Mouse (Mus musculus) heart, embryonic 13.5 days (tissue): ENCODE measurements around the gene Mgat4c. TPM values are rescaled to one million over a fixed set of nuclear protein-coding genes. Genes with fewer than 3 reads are reported as not detected.
A peak's percentile ranks its signal among the peaks of the same experiment; 100 is the strongest.

Experiments used
- ATAC-seq: fragments of 200-750 bp; cut with Nextera tagmentation; 2 replicates; pipeline ENCODE4 v1.8.0; 2017; ENCODE audit warnings: moderate TSS enrichment; ENCODE audit not compliant: insufficient number of reproducible peaks, low FRiP score, low TSS enrichment; ENCODE audit errors: extremely low read depth
- H3K27ac ChIP-seq: fragments of 300-500 bp; sonication (generic); replicated peaks from 2 replicates; pipeline ENCODE4 v1.5.1; 2015; ENCODE audit warnings: moderate library complexity, mild to moderate bottlenecking, inconsistent platforms
- H3K27me3 ChIP-seq: fragments of 300-500 bp; sonication (generic); replicated peaks from 2 replicates; pipeline ENCODE4 v1.6.1; 2015; ENCODE audit warnings: mild to moderate bottlenecking, inconsistent platforms
- H3K36me3 ChIP-seq: fragments of 300-500 bp; sonication (generic); 2 replicates; pipeline ENCODE4 v1.6.1; 2015; ENCODE audit warnings: mild to moderate bottlenecking, inconsistent platforms
- H3K4me1 ChIP-seq: fragments of 300-500 bp; sonication (generic); 2 replicates; pipeline ENCODE4 v1.6.1; 2015; ENCODE audit warnings: inconsistent platforms
- H3K4me2 ChIP-seq: fragments of 300-500 bp; sonication (generic); 2 replicates; pipeline ENCODE4 v1.6.1; 2015; ENCODE audit warnings: inconsistent platforms, mild to moderate bottlenecking, moderate library complexity
- H3K4me3 ChIP-seq: fragments of 300-500 bp; sonication (generic); 2 replicates; pipeline ENCODE4 v1.5.1; 2015; ENCODE audit warnings: moderate library complexity, mild to moderate bottlenecking, inconsistent platforms
- H3K9ac ChIP-seq: fragments of 300-500 bp; sonication (generic); 2 replicates; pipeline ENCODE4 v1.6.1; 2015; ENCODE audit warnings: inconsistent platforms, mild to moderate bottlenecking, moderate library complexity
- H3K9me3 ChIP-seq: fragments of 300-500 bp; sonication (generic); 2 replicates; pipeline ENCODE4 v1.6.1; 2016; ENCODE audit warnings: inconsistent platforms
- WGBS: fragments of 180-500 bp; shearing (Covaris S2); methylation state at CpG from one replicate; pipeline ENCODE4 v1.1.7; 2015; ENCODE audit warnings: mixed read lengths; 5-methylcytosine and 5-hydroxymethylcytosine counted together
- polyA plus RNA-seq: library from polyadenylated mRNA; unstranded; fragments of >200 nt; fragmentation: Nextera tagmentation; extraction: Ambion mirVana; gene quantifications from 2 replicates; pipeline ENCODE4 v1.2.1, GENCODE M21; 2015

The Mgat4c gene
- polyA plus RNA-seq, 1 experiment from 2014 or later = 0.40 TPM

DNA sequence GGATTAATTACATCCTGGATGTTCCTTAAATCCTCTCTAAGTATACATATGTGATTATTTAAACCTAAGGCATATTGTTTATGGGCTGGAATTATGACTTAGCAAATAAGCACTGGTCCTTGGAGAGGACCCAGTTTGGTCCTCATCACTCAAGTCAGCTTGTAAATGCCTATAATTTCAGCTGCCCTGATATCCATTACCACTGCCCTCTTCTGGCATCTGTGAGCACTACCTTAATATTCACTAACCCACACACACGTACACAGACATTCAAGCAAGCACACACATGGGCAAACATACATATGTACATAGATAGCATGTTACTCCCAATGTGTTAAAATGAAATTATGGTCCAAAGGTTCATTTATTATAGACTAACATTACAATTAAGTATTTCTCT lies 474.6 kb downstream of the Mgat4c start:
- H3K4me2 ChIP-seq = no peak overlapping the region
- H3K9ac ChIP-seq = no peak overlapping the region
- H3K4me1 ChIP-seq = no peaks in the 10 kb centered on the region
- H3K36me3 ChIP-seq = no peaks in the 10 kb centered on the region
- H3K27ac ChIP-seq = no peak overlapping the region
- no peak overlapping the region for H3K4me3 ChIP-seq
- WGBS = 41% methylated on average over 1 of the region's 1 CpGs
- H3K9me3 ChIP-seq = no peaks in the 10 kb centered on the region
- H3K27me3 ChIP-seq = no peaks in the 10 kb centered on the region
- ATAC-seq = no peak

DNA sequence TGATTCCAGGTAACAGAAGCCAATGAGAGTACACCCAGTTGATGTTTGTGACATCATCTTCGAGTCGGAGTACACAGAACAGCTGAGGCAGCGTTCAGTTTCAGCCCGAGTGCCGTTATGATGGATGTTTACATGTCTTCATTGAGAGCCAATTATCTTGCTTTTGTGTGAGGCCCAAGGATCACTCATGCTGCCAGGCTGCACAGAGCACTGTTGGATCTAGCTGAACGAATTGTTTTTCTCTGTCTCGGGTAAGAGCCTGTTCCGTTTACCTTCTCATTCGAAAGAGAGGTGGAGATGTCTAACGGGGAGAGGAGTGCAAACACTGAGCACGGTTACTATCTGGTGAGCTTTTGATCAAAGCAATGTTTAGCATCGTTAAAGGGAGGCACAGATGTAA lies 477.5 kb downstream of the Mgat4c start:
- no peaks in the 10 kb centered on the region for H3K27me3 ChIP-seq
- no peaks in the 10 kb centered on the region for H3K36me3 ChIP-seq
- no peak overlapping the region for H3K27ac ChIP-seq
- H3K9ac ChIP-seq = no peak overlapping the region
- H3K4me1 ChIP-seq = no peaks in the 10 kb centered on the region
- H3K4me2 ChIP-seq = peak overlapping the region; percentile 45
- peak overlapping the region; percentile 14 for H3K4me3 ChIP-seq
- no peaks in the 10 kb centered on the region for H3K9me3 ChIP-seq
- 34% methylated on average over 12 of the region's 12 CpGs for WGBS
- no peak for ATAC-seq

DNA sequence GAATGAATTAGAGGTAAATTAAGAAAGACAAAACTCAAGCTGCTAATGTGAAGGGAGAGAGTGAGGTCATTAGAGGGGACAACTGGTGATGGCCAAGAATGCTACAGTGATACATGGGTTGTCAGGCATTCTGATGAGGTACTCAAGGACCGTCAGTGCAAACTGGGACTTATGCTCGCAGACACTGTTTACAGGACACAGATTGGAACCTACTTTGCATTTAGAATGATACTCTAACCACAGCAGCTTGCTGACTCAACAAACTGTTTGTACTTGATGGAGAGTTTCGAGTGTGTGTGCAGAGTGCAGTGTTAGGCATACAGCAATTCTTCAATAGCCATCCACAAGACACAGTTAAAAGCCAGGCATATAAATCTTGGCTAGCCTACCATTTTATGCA lies 503.4 kb downstream of the Mgat4c start:
- H3K4me3 ChIP-seq = no peak overlapping the region
- H3K36me3 ChIP-seq = no peaks in the 10 kb centered on the region
- H3K9me3 ChIP-seq = no peaks in the 10 kb centered on the region
- 54% methylated on average over 3 of the region's 3 CpGs for WGBS
- no peak overlapping the region for H3K9ac ChIP-seq
- H3K27ac ChIP-seq = no peak overlapping the region
- no peak overlapping the region for H3K4me2 ChIP-seq
- no peaks in the 10 kb centered on the region for H3K4me1 ChIP-seq
- H3K27me3 ChIP-seq = no peaks in the 10 kb centered on the region
- no peak for ATAC-seq

DNA sequence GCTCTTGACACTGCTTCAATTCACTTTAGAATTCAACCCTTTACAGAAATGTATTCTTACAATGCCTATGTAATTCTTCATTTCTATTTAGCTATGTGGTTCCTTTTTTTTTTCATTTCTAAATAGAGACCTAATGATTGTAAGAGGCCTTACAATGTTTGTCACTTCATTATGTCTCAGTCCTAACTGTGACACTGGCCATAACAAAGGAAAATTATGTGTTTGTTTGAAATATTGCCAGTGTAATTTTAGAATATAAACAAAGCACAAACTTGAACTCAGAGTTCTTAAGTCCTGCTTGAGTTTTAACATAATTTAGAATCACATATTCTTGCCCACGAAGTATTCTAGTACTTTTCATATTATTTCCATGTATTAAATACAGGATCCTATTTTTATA lies 510.4 kb downstream of the Mgat4c start:
- H3K27ac ChIP-seq = no peak overlapping the region
- no peak overlapping the region for H3K9ac ChIP-seq
- H3K4me2 ChIP-seq = no peak overlapping the region
- WGBS = 67% methylated on average over 1 of the region's 1 CpGs
- H3K4me1 ChIP-seq = no peaks in the 10 kb centered on the region
- H3K27me3 ChIP-seq = no peaks in the 10 kb centered on the region
- H3K36me3 ChIP-seq = no peaks in the 10 kb centered on the region
- no peak overlapping the region for H3K4me3 ChIP-seq
- no peaks in the 10 kb centered on the region for H3K9me3 ChIP-seq
- no peak for ATAC-seq

DNA sequence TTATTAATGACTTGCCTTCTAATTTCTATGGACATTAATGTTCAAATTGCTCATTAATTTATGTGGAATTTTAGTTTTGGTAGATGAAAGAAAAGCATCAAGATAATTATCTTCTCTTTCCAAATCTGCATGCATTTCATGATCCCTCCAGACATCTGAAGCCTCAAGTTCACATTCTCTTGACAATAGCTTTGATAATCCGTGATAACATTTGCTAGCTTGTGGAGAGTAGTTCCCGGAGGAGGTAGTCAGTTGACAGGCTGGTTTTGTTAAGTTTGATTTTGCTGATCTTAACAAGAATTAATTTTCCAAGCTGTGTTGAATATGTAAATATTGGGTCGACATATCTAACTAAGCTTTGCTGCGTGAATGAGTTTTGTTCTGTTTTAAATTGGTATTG lies 515.6 kb downstream of the Mgat4c start:
- ATAC-seq = no peak
- 76% methylated on average over 4 of the region's 4 CpGs for WGBS
- H3K9me3 ChIP-seq = no peaks in the 10 kb centered on the region
- H3K27ac ChIP-seq = no peak overlapping the region
- no peak overlapping the region for H3K4me2 ChIP-seq
- no peaks in the 10 kb centered on the region for H3K27me3 ChIP-seq
- H3K4me1 ChIP-seq = no peaks in the 10 kb centered on the region
- H3K36me3 ChIP-seq = no peaks in the 10 kb centered on the region
- H3K9ac ChIP-seq = no peak overlapping the region
- H3K4me3 ChIP-seq = no peak overlapping the region

DNA sequence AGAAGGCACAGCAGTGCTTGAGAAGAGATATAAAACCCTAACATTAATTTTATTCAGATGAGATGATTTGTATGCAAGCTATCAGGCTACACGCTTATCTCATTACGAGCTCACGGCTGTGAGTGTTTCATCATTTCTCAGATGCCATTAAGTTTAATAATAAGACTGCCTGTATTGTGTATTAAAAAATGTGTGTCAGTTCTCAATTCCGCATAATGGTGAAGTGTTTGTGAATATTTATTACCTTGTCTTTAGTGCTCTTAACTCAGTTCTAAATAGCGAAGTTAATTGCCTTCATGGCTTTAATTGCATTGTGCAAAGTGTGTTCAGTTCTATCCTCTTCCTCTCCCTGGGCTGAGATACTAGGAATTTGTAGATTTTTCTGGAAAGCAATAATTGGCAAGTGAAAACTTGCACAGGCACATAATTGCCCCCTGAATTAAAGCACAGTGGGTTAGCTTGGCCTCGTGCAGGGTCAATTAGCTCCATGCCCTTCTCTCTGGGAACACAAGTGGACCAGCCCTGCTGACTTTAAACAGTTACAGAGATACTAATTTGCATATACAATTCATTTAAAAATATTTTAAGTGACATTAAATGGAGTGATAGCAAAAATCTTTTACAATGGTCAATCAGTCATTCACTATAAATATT lies 557.4 kb downstream of the Mgat4c start:
- no peaks in the 10 kb centered on the region for H3K9me3 ChIP-seq
- no peak for ATAC-seq
- 75% methylated on average over 6 of the region's 6 CpGs for WGBS
- H3K27ac ChIP-seq = no peak overlapping the region
- no peaks in the 10 kb centered on the region for H3K27me3 ChIP-seq
- H3K4me1 ChIP-seq = no peaks in the 10 kb centered on the region
- H3K9ac ChIP-seq = no peak overlapping the region
- H3K36me3 ChIP-seq = no peaks in the 10 kb centered on the region
- H3K4me2 ChIP-seq = no peak overlapping the region
- no peak overlapping the region for H3K4me3 ChIP-seq

DNA sequence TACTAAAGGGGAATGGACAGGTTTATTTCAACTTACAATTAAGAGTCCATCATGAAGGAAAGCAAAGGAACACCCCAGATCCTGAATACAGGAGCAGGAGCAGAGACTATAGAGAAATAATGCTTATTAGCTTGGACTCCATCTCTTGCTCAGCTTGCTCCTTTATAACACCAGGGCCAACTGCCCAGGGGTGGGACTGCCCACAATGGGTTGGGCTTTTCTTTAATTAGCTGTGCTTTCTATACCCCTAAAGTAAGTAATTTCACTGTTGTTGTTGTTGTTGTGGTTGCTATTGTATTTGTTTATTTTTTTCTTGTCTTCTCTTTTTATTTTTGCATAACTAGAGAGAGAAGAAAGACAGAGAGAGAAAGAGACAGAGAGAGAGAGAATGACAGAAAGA lies 562.6 kb downstream of the Mgat4c start:
- H3K4me2 ChIP-seq = no peak overlapping the region
- no peak overlapping the region for H3K9ac ChIP-seq
- H3K27me3 ChIP-seq = no peaks in the 10 kb centered on the region
- ATAC-seq = no peak
- H3K4me3 ChIP-seq = no peak overlapping the region
- no peak overlapping the region for H3K27ac ChIP-seq
- no peaks in the 10 kb centered on the region for H3K4me1 ChIP-seq
- H3K36me3 ChIP-seq = no peaks in the 10 kb centered on the region
- no peaks in the 10 kb centered on the region for H3K9me3 ChIP-seq

DNA sequence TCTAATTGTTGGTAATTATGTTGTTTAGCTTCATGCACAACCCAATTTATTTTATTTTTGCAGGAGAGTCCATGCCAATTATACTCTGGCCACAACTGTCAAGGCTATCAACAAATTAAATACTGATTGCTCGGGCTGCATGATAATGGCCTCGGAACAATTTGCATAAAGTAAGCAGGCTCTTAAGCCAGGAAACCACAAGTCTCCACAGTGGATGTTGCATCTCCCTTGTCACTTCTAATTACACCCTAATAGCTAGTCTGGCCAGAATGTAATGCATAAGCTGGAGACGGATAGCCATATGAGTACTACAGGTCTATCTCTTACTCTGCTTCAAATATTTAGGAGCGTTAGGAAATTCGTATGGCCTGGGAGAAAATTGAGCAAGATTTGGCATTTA lies 563.3 kb downstream of the Mgat4c start:
- no peak overlapping the region for H3K4me2 ChIP-seq
- H3K9me3 ChIP-seq = no peaks in the 10 kb centered on the region
- WGBS = 70% methylated on average over 5 of the region's 5 CpGs
- no peak overlapping the region for H3K27ac ChIP-seq
- H3K9ac ChIP-seq = no peak overlapping the region
- no peaks in the 10 kb centered on the region for H3K4me1 ChIP-seq
- no peak overlapping the region for H3K4me3 ChIP-seq
- H3K36me3 ChIP-seq = no peaks in the 10 kb centered on the region
- no peak for ATAC-seq
- no peaks in the 10 kb centered on the region for H3K27me3 ChIP-seq

DNA sequence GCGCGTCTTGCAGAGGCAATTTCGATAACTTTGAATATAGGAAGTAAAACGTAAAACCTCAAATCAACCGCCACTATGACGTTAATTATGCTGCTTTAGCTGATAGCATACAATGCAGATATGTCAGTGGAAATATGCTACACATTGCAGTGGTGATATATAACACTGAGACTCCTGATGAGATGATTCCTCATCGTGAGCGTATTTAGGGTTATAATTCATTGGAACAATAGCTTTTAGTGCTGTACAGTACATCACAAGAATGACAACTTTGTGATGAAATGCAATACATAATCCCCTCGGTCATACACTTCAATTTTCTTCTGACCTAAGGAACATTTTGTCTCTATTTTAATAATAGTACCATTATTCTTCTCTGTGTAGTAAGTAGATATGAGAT lies 564.0 kb downstream of the Mgat4c start:
- H3K4me1 ChIP-seq = no peaks in the 10 kb centered on the region
- no peak overlapping the region for H3K4me2 ChIP-seq
- 74% methylated on average over 9 of the region's 9 CpGs for WGBS
- no peak overlapping the region for H3K4me3 ChIP-seq
- no peaks in the 10 kb centered on the region for H3K36me3 ChIP-seq
- no peak overlapping the region for H3K9ac ChIP-seq
- no peaks in the 10 kb centered on the region for H3K9me3 ChIP-seq
- H3K27ac ChIP-seq = no peak overlapping the region
- H3K27me3 ChIP-seq = no peaks in the 10 kb centered on the region
- ATAC-seq = no peak

DNA sequence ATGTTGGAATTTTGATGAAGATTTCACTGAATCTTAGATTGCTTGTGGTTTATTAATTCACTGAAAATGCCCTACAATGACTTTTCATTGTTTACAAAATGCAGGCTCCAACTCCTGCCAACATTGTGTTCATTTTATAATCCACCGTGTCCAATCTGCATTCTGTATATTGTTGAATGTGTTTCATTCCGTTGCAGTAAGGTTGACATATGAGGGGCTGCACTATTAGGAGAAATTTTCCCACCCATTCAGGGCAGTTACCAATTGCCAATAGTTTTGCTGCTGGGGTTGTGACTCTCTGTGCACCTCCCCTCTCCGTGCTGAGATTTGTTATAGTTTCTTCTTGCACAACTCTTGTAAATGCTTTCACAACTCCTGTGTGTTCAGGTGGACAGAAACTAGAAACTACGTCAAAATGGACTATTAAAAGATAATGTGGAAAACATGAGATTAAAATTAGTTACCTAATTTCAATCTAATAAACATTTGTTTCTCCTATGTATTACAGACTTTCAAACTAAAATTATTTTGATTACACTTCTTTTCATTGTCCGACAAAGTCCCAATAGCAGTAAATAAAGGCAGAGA lies 627.7 kb downstream of the Mgat4c start:
- Histone ChIP-seq H3K27me3 (no peaks in the 10 kb centered on the region), H3K4me3 (no peak overlapping the region), H3K4me1 (no peaks in the 10 kb centered on the region), H3K9me3 (no peaks in the 10 kb centered on the region), H3K36me3 (no peaks in the 10 kb centered on the region), H3K9ac (no peak overlapping the region), H3K27ac (no peak overlapping the region), H3K4me2 (no peak overlapping the region)
- no peak for ATAC-seq
- 77% methylated on average over 5 of the region's 5 CpGs for WGBS

DNA sequence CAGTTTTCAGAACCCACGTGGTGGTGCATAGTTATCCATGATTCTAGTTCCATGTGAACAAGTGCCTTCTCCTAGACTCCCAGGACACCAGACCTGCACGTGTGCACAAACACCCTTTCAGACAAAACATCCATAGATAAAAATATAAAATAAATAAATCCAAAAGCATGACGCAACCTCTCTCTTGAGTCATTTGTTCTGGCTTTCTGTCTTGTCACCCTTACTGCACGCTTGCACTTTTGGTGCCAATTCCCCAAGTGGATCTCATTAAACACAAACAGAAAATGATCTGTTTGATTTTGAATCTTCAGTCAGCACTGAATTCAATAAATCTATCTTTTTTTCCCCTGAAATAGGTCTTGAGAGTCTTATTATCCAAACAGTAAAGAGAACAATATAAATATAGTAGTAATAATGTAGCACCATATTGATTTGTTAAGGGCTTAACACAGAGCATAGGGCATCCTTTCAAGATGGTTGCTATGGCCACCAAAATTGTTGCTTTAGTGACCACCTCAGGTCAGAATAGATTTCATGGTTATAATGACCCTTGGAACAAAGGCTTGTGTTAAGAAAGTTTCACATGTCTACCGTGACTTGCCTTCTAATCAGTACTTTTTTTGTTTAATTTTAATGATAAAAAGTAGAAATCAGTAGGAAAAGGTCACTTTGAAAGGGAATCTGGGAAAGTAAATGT lies 684.5 kb downstream of the Mgat4c start:
- H3K9me3 ChIP-seq = no peaks in the 10 kb centered on the region
- H3K4me3 ChIP-seq = no peak overlapping the region
- H3K27me3 ChIP-seq = no peaks in the 10 kb centered on the region
- no peak overlapping the region for H3K9ac ChIP-seq
- no peak for ATAC-seq
- no peak overlapping the region for H3K4me2 ChIP-seq
- no peak overlapping the region for H3K27ac ChIP-seq
- no peaks in the 10 kb centered on the region for H3K4me1 ChIP-seq
- 73% methylated on average over 5 of the region's 5 CpGs for WGBS
- H3K36me3 ChIP-seq = no peaks in the 10 kb centered on the region

DNA sequence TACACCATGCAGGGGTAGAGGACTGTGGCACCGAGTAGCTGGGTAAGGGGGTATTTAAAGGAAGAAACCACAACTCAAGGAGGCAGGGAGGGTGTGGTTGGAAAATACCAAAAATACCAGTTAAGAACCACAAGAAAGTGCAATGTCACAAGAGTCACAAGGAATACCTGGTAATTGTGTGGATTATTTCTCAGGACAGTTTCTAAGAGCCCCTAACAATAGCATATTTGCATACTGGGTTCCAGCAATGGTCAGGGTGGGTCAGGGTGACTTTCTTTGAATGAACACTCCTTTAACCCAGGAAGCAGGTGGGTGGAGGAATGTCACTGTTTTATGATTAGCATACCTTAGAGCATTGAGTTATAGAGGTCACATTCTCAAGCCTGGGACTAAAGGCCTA lies 689.3 kb downstream of the Mgat4c start:
- Histone ChIP-seq H3K9ac (no peak overlapping the region), H3K4me2 (no peak overlapping the region), H3K27ac (no peak overlapping the region), H3K27me3 (no peaks in the 10 kb centered on the region), H3K4me1 (no peaks in the 10 kb centered on the region), H3K36me3 (no peaks in the 10 kb centered on the region), H3K9me3 (no peaks in the 10 kb centered on the region), H3K4me3 (no peak overlapping the region)
- ATAC-seq = no peak
- WGBS = 84% methylated on average over 1 of the region's 1 CpGs
